Mouse (Mus musculus): ENCODE data around the gene Ccdc137. TPM values are rescaled to one million over a fixed set of nuclear protein-coding genes. Genes with fewer than 3 reads are reported as not detected.

Ccdc137 gene
- total RNA-seq, 1 experiment from 2014 or later: 27.6 TPM

GRCm38 (mm10) chr11:120458847-120459597, 1.1 kb downstream of the Ccdc137 start:
- DNase-seq: no peak

GRCm38 (mm10) chr11:120463536-120463935, 5.6 kb downstream of the Ccdc137 start:
- no peak for DNase-seq

GRCm38 (mm10) chr11:120464365-120464764, 6.5 kb downstream of the Ccdc137 start:
- no peak for DNase-seq

GRCm38 (mm10) chr11:120465521-120465920, 7.6 kb downstream of the Ccdc137 start:
- no peak for DNase-seq

GRCm38 (mm10) chr11:120467051-120467735, 9.3 kb downstream of the Ccdc137 start, which contains the start of gene Arl16:
Gene Arl16, minus strand, starts transcription at chr11:120467607.
- DNase-seq: peak; percentile 94

- DNase-seq: no peak
Measured at GRCm38 (mm10) chr11:120467736-120468092, 9.8 kb downstream of the Ccdc137 start.

- DNase-seq: no peak
Measured at GRCm38 (mm10) chr11:120472052-120472451, 14.1 kb downstream of the Ccdc137 start.

- no peak for DNase-seq
Measured at GRCm38 (mm10) chr11:120483448-120483934, 25.6 kb downstream of the Ccdc137 start.

- DNase-seq: peak; percentile 89
Measured at GRCm38 (mm10) chr11:120484265-120484981, 26.5 kb downstream of the Ccdc137 start, which contains the start of gene Mrpl12. Gene Mrpl12, plus strand, starts transcription at chr11:120484613.

- DNase-seq: no peak
Measured at GRCm38 (mm10) chr11:120485251-120485650, 27.3 kb downstream of the Ccdc137 start.

GRCm38 (mm10) chr11:120488516-120488915, 30.6 kb downstream of the Ccdc137 start:
- DNase-seq: no peak

- DNase-seq: peak; percentile 51
Measured at GRCm38 (mm10) chr11:120489054-120489761, 31.3 kb downstream of the Ccdc137 start.

- DNase-seq: no peak
Measured at GRCm38 (mm10) chr11:120490291-120491046, 32.6 kb downstream of the Ccdc137 start.

GRCm38 (mm10) chr11:120491317-120492023, 33.6 kb downstream of the Ccdc137 start, which contains the start of gene Slc25a10:
Gene Slc25a10, plus strand, starts transcription at chr11:120491840.
- peak; percentile 90 for DNase-seq

- DNase-seq: peak; percentile 43
Measured at GRCm38 (mm10) chr11:120492024-120492877, 34.3 kb downstream of the Ccdc137 start.

- no peak for DNase-seq
Measured at GRCm38 (mm10) chr11:120492878-120493203, 34.9 kb downstream of the Ccdc137 start.

GRCm38 (mm10) chr11:120493351-120493750, 35.4 kb downstream of the Ccdc137 start:
- no peak for DNase-seq

- no peak for DNase-seq
Measured at GRCm38 (mm10) chr11:120493911-120494310, 36.0 kb downstream of the Ccdc137 start.

- peak; percentile 80 for DNase-seq
Measured at GRCm38 (mm10) chr11:120497436-120497835, 39.5 kb downstream of the Ccdc137 start.

GRCm38 (mm10) chr11:120498226-120498625, 40.3 kb downstream of the Ccdc137 start:
- DNase-seq: peak; percentile 62

All from adrenal gland, postnatal 25 days (tissue).